Mouse (Mus musculus) macrophage (primary cell): ENCODE results near the gene Rab33b. TPM values are rescaled to one million over a fixed set of nuclear protein-coding genes. Genes with fewer than 3 reads are reported as not detected.

Source experiments
- H3K27ac ChIP-seq: fragments of 350-480 bp; formaldehyde crosslinking; 2 replicates; pipeline ENCODE4 v1.9.0; 2021
- H3K36me3 ChIP-seq: fragments of 350-480 bp; formaldehyde crosslinking; 2 replicates; pipeline ENCODE4 v1.9.0; 2021; ENCODE audit errors: inconsistent target
- H3K4me3 ChIP-seq: fragments of 350-480 bp; formaldehyde crosslinking; 2 replicates; pipeline ENCODE4 v1.9.0; 2021; ENCODE audit errors: inconsistent target
- H3K79me2 ChIP-seq: fragments of 350-480 bp; formaldehyde crosslinking; 2 replicates; pipeline ENCODE4 v1.9.0; 2021; ENCODE audit errors: inconsistent target
- WGBS: methylation state at CpG from one replicate; pipeline ENCODE4 v1.1.7; 2026; ENCODE audit warnings: inconsistent platforms; ENCODE audit not compliant: missing documents; 5-methylcytosine and 5-hydroxymethylcytosine counted together
- polyA plus RNA-seq: library from polyadenylated mRNA; stranded (reverse); fragments of 250-400 nt; gene quantifications from 3 replicates; pipeline ENCODE4 v1.2.4, GENCODE M21; 2018; ENCODE audit warnings: inconsistent platforms

Rab33b gene
- polyA plus RNA-seq, 1 experiment from 2014 or later: 7.2 TPM

GRCm38 (mm10) chr3:51525186-51525785 is 41.6 kb downstream of the Rab33b start:
- 96% methylated on average over 15 of the region's 16 CpGs for WGBS

GRCm38 (mm10) chr3:51526891-51527290 is 43.2 kb downstream of the Rab33b start:
- Histone ChIP-seq H3K79me2 (no peaks in the 10 kb centered on the region), H3K27ac (no peak overlapping the region), H3K36me3 (peaks cover 87% of the 10 kb centered on the region), H3K4me3 (no peak overlapping the region)
- WGBS: 98% methylated on average over 13 of the region's 13 CpGs

More at GRCm38 (mm10) chr3:51525186-51525785, 41.6 kb downstream of the Rab33b start:
- no peak overlapping the region for H3K27ac ChIP-seq
- no peaks in the 10 kb centered on the region for H3K79me2 ChIP-seq
- H3K36me3 ChIP-seq: peaks cover 84% of the 10 kb centered on the region
- H3K4me3 ChIP-seq: no peak overlapping the region

GRCm38 (mm10) chr3:51531473-51532281 is 48.0 kb downstream of the Rab33b start:
- Histone ChIP-seq H3K36me3 (peaks cover 83% of the 10 kb centered on the region), H3K27ac (no peak overlapping the region)
- WGBS: 98% methylated on average over 13 of the region's 13 CpGs

GRCm38 (mm10) chr3:51532282-51532620 is 48.5 kb downstream of the Rab33b start:
- Histone ChIP-seq H3K27ac (no peak overlapping the region), H3K4me3 (no peak overlapping the region), H3K36me3 (peaks cover 77% of the 10 kb centered on the region), H3K79me2 (no peaks in the 10 kb centered on the region)
- WGBS: 96% methylated on average over 5 of the region's 5 CpGs

More at GRCm38 (mm10) chr3:51531473-51532281, 48.0 kb downstream of the Rab33b start:
- H3K79me2 ChIP-seq: no peaks in the 10 kb centered on the region
- no peak overlapping the region for H3K4me3 ChIP-seq

GRCm38 (mm10) chr3:51533573-51533972 is 49.9 kb downstream of the Rab33b start:
- Histone ChIP-seq H3K4me3 (no peak overlapping the region), H3K27ac (no peak overlapping the region)
- WGBS: 98% methylated on average over 5 of the region's 5 CpGs

GRCm38 (mm10) chr3:51534013-51534412 is 50.3 kb downstream of the Rab33b start:
- no peaks in the 10 kb centered on the region for H3K79me2 ChIP-seq
- 93% methylated on average over 9 of the region's 9 CpGs for WGBS
- no peak overlapping the region for H3K4me3 ChIP-seq
- H3K36me3 ChIP-seq: peaks cover 82% of the 10 kb centered on the region
- no peak overlapping the region for H3K27ac ChIP-seq

More at GRCm38 (mm10) chr3:51533573-51533972, 49.9 kb downstream of the Rab33b start:
- peaks cover 82% of the 10 kb centered on the region for H3K36me3 ChIP-seq
- H3K79me2 ChIP-seq: no peaks in the 10 kb centered on the region

- Histone ChIP-seq H3K4me3 (no peak overlapping the region), H3K79me2 (no peaks in the 10 kb centered on the region), H3K27ac (no peak overlapping the region), H3K36me3 (peaks cover 52% of the 10 kb centered on the region)
- 56% methylated on average over 15 of the region's 15 CpGs for WGBS
Observed at GRCm38 (mm10) chr3:51539567-51540408, 56.1 kb downstream of the Rab33b start.

- H3K79me2 ChIP-seq: no peaks in the 10 kb centered on the region
- no peak overlapping the region for H3K4me3 ChIP-seq
- H3K27ac ChIP-seq: no peak overlapping the region
- WGBS: 96% methylated on average over 9 of the region's 9 CpGs
- peaks cover 46% of the 10 kb centered on the region for H3K36me3 ChIP-seq
Observed at GRCm38 (mm10) chr3:51540659-51541058, 56.9 kb downstream of the Rab33b start.

GRCm38 (mm10) chr3:51544442-51545128 is 60.9 kb downstream of the Rab33b start:
- peaks cover 35% of the 10 kb centered on the region for H3K36me3 ChIP-seq
- H3K4me3 ChIP-seq: no peak overlapping the region
- H3K27ac ChIP-seq: no peak overlapping the region
- H3K79me2 ChIP-seq: no peaks in the 10 kb centered on the region
- WGBS: 94% methylated on average over 19 of the region's 19 CpGs

Other genes with a start within 250 kb of the Rab33b start
- 38.0 to 40.4 TPM (median 38.7 TPM) in 3 replicates for gene Elf2, start 143.3 kb upstream of the Rab33b start, polyA plus RNA-seq
- gene Mgarp, start 87.2 kb upstream of the Rab33b start, polyA plus RNA-seq: not detected in 3 replicates
- 52.1 to 187 TPM (median 175 TPM) in 3 replicates for gene Ndufc1, start 74.9 kb upstream of the Rab33b start, polyA plus RNA-seq
- gene Naa15, start 68.8 kb upstream of the Rab33b start, polyA plus RNA-seq: 23.7 to 44.8 TPM (median 39.3 TPM) in 3 replicates
- 11.1 to 27.1 TPM (median 17.9 TPM) in 3 replicates for gene Setd7, start 77.0 kb downstream of the Rab33b start, polyA plus RNA-seq
- 2.4 to 4.3 TPM (median 4.2 TPM) in 3 replicates for gene Mgst2, start 176.4 kb downstream of the Rab33b start, polyA plus RNA-seq